ENCODE assay signal across 14 mouse cellular contexts in genomic region chr13:51290021-51290424, GRCm38 (mm10).
A peak's percentile ranks its signal among the peaks of the same experiment; 100 is the strongest.
DNase-seq lines count a peak whose midpoint lies in the region; ATAC-seq lines count a peak whose summit lies in the region.
"Had no signal": no experiment of that assay in that cellular context is flagged by ENCODE, and none has a peak within 500 bp of the region (broad histone marks: within the 10 kb centered on the region; RNA-seq: fewer than 3 reads in every experiment).

No protein-coding gene starts in this region.

- no peak for DNase-seq in forebrain, embryonic 11.5 days (ENCODE audit: low spot score)
- peak; percentile 22 for DNase-seq in layer of hippocampus, adult 9-11 months
- DNase-seq in layer of hippocampus, adult 8-10 months (ENCODE audit: low spot score in 2 of 2), result no peak
- DNase-seq in brain, embryonic 18.5 days (ENCODE audit: low read depth, low spot score), result peak; percentile 34
- peak; percentile 38 to 44 for DNase-seq in right cerebral cortex, adult 2 months (ENCODE audit: low spot score in 2 of 2)
- no peak for DNase-seq in kidney, postnatal 4 days
- DNase-seq in gastrocnemius, postnatal 25 days, result no peak
- DNase-seq: cerebellum, adult 2 months; embryo, embryonic 11 days; gastrocnemius, adult 2 months; kidney, adult 11 months had no signal

- no peaks in the 10 kb centered on the region for H3K27me3 ChIP-seq in forebrain, embryonic 16.5 days (replicated peaks; ENCODE audit: control insufficient read depth, insufficient read depth, low read length)
- H3K27me3 ChIP-seq in forebrain, embryonic 11.5 days (ENCODE audit: control insufficient read depth, insufficient read depth, low read length), result no peaks in the 10 kb centered on the region
- H3K27me3 ChIP-seq: liver, embryonic 15.5 days had no signal

- H3K4me2 ChIP-seq in forebrain, embryonic 16.5 days (ENCODE audit: low read length), result no peak overlapping the region
- no peak overlapping the region for H3K4me2 ChIP-seq in forebrain, embryonic 11.5 days (ENCODE audit: low read depth, low read length, severe bottlenecking)
- H3K4me2 ChIP-seq: liver, embryonic 15.5 days had no signal

- H3K9ac ChIP-seq in forebrain, embryonic 16.5 days (replicated peaks; ENCODE audit: low read depth, low read length), result no peak overlapping the region
- H3K9ac ChIP-seq in forebrain, embryonic 11.5 days (ENCODE audit: low read length), result no peak overlapping the region
- H3K9ac ChIP-seq: liver, embryonic 15.5 days had no signal

- H3K27ac ChIP-seq in forebrain, embryonic 16.5 days (ENCODE audit: low read length), result peak overlapping the region; percentile 48; the same call in 1 of the 2 replicates
- H3K27ac ChIP-seq in forebrain, embryonic 11.5 days (ENCODE audit: low read depth, low read length), result no peak overlapping the region
- H3K27ac ChIP-seq: liver, embryonic 15.5 days had no signal

- H3K4me1 ChIP-seq in forebrain, embryonic 16.5 days (replicated peaks; ENCODE audit: control insufficient read depth, insufficient read depth, low read length), result no peaks in the 10 kb centered on the region
- H3K4me1 ChIP-seq in forebrain, embryonic 11.5 days (replicated peaks; ENCODE audit: control insufficient read depth, insufficient read depth, low read length), result no peaks in the 10 kb centered on the region
- H3K4me1 ChIP-seq: liver, embryonic 15.5 days had no signal

- WGBS in forebrain, embryonic 16.5 days, result 76% methylated on average over 7 of the region's 7 CpGs
- WGBS in forebrain, embryonic 11.5 days, result 88% methylated on average over 7 of the region's 7 CpGs

- no peaks in the 10 kb centered on the region for H3K9me3 ChIP-seq in forebrain, embryonic 16.5 days (ENCODE audit: control insufficient read depth, low read length)
- no peaks in the 10 kb centered on the region for H3K9me3 ChIP-seq in forebrain, embryonic 11.5 days (ENCODE audit: control insufficient read depth, low read length)
- H3K9me3 ChIP-seq: limb, embryonic 10.5 days; liver, embryonic 15.5 days had no signal

- no peak overlapping the region for H3K4me3 ChIP-seq in forebrain, embryonic 16.5 days (replicated peaks; ENCODE audit: low read length)
- no peak overlapping the region for H3K4me3 ChIP-seq in forebrain, embryonic 11.5 days (ENCODE audit: low read depth, low read length)
- H3K4me3 ChIP-seq: gastrocnemius, adult 2 months; limb, embryonic 10.5 days; liver, embryonic 15.5 days had no signal

- peak; percentile 40; the same call in 1 of the 2 replicates for ATAC-seq in forebrain, embryonic 16.5 days
- no peak for ATAC-seq in forebrain, embryonic 11.5 days (replicated peaks; ENCODE audit: low FRiP score)

- no peaks in the 10 kb centered on the region for H3K36me3 ChIP-seq in forebrain, embryonic 16.5 days (ENCODE audit: control insufficient read depth, insufficient read depth)
- no peaks in the 10 kb centered on the region for H3K36me3 ChIP-seq in forebrain, embryonic 11.5 days (ENCODE audit: control insufficient read depth, insufficient read depth, low read length)
- H3K36me3 ChIP-seq: limb, embryonic 10.5 days; liver, embryonic 15.5 days had no signal

Comparison
In these comparisons a context has a peak if more than half of its experiments do, and no peak if none do; other contexts are left out.
1. DNase-seq: peak in layer of hippocampus, adult 9-11 months (single experiment), brain, embryonic 18.5 days (single experiment) and right cerebral cortex, adult 2 months (2 of 2); none in forebrain, embryonic 11.5 days (single experiment), layer of hippocampus, adult 8-10 months (0 of 2), kidney, postnatal 4 days (0 of 2) and gastrocnemius, postnatal 25 days (single experiment).